Mouse (Mus musculus): ENCODE results near the gene Nlrp9c.
"Not testable (repeated sequence)": the region's sequence is repeated elsewhere in the genome, so short reads cannot be mapped to it uniquely, and the experiment has no call there.

The Nlrp9c gene

GRCm38 (mm10) chr7:26403600-26403999 is at the start of gene Nlrp9c:
Gene Nlrp9c, minus strand, starts transcription at chr7:26403700.
- Histone ChIP-seq H3K9me3 (ENCODE audit: low read length) (peaks cover 76% of the 10 kb centered on the region), H3K36me3 (ENCODE audit: insufficient read depth, low read length) (peaks cover 49% of the 10 kb centered on the region)
- H3K27me3 ChIP-seq (ENCODE audit: insufficient read depth, low read length); H3K4me3 ChIP-seq (replicated peaks; ENCODE audit: low read length); H3K4me1 ChIP-seq (replicated peaks; ENCODE audit: low read depth, low read length): not testable (repeated sequence)

GRCm38 (mm10) chr7:26434813-26435212 is 31.3 kb upstream of the Nlrp9c start, which contains the start of gene Nlrp4a:
Gene Nlrp4a, plus strand, starts transcription at chr7:26435113.
- H3K27me3 ChIP-seq (ENCODE audit: insufficient read depth, low read length): no peaks in the 10 kb centered on the region
- H3K4me1 ChIP-seq (replicated peaks; ENCODE audit: low read depth, low read length): peaks cover 13% of the 10 kb centered on the region
- peaks cover 8% of the 10 kb centered on the region for H3K9me3 ChIP-seq (ENCODE audit: low read length)
- H3K4me3 ChIP-seq (replicated peaks; ENCODE audit: low read length): no peak within 1 kb of the TSS
- TF ChIP-seq POU5F1 (IDR thresholded peaks at IDR 0.05; ENCODE audit: borderline replicate concordance, low read length): no peak
- TF ChIP-seq CTCF (conservative IDR thresholded peaks at IDR 0.05; ENCODE audit: low read length): no peak
- no peak for TF ChIP-seq NANOG (IDR thresholded peaks at IDR 0.05; ENCODE audit: borderline replicate concordance, low read length)
- H3K36me3 ChIP-seq (ENCODE audit: insufficient read depth, low read length): peaks cover 19% of the 10 kb centered on the region

GRCm38 (mm10) chr7:26391811-26392210 is 11.7 kb downstream of the Nlrp9c start:
- H3K9me3 ChIP-seq (ENCODE audit: low read length): peaks cover 35% of the 10 kb centered on the region
- not testable (repeated sequence) for H3K4me1 ChIP-seq (replicated peaks; ENCODE audit: low read depth, low read length); H3K27me3 ChIP-seq (ENCODE audit: insufficient read depth, low read length)
- peaks cover 46% of the 10 kb centered on the region for H3K36me3 ChIP-seq (ENCODE audit: insufficient read depth, low read length)
- peak overlapping the region; percentile 23; the same call in 1 of the 2 replicates for H3K4me3 ChIP-seq (replicated peaks; ENCODE audit: low read length)

- H3K36me3 ChIP-seq (ENCODE audit: insufficient read depth, low read length): peaks cover 39% of the 10 kb centered on the region
- not testable (repeated sequence) for H3K4me1 ChIP-seq (replicated peaks; ENCODE audit: low read depth, low read length); H3K27me3 ChIP-seq (ENCODE audit: insufficient read depth, low read length)
- peaks cover 35% of the 10 kb centered on the region for H3K9me3 ChIP-seq (ENCODE audit: low read length)
- peak; percentile 80 for TF ChIP-seq NANOG (IDR thresholded peaks at IDR 0.05; ENCODE audit: borderline replicate concordance, low read length)
- TF ChIP-seq POU5F1 (IDR thresholded peaks at IDR 0.05; ENCODE audit: borderline replicate concordance, low read length): peak; percentile 26; the same call in 1 of the 2 replicates
- H3K4me3 ChIP-seq (replicated peaks; ENCODE audit: low read length): peak overlapping the region; percentile 23
Observed at GRCm38 (mm10) chr7:26391137-26391536, 12.4 kb downstream of the Nlrp9c start.

GRCm38 (mm10) chr7:26386691-26387090 is 16.8 kb downstream of the Nlrp9c start:
- peaks cover 15% of the 10 kb centered on the region for H3K4me1 ChIP-seq (replicated peaks; ENCODE audit: low read depth, low read length)
- H3K27me3 ChIP-seq (ENCODE audit: insufficient read depth, low read length); H3K9me3 ChIP-seq (ENCODE audit: low read length); H3K36me3 ChIP-seq (ENCODE audit: insufficient read depth, low read length): not testable (repeated sequence)
- peak overlapping the region; percentile 78 for H3K4me3 ChIP-seq (replicated peaks; ENCODE audit: low read length)

- TF ChIP-seq NANOG (IDR thresholded peaks at IDR 0.05; ENCODE audit: borderline replicate concordance, low read length) (peak; percentile 94), CTCF (conservative IDR thresholded peaks at IDR 0.05; ENCODE audit: low read length) (no peak)
- Histone ChIP-seq H3K27me3 (ENCODE audit: insufficient read depth, low read length) (no peaks in the 10 kb centered on the region), H3K4me1 (replicated peaks; ENCODE audit: low read depth, low read length) (peaks cover 7% of the 10 kb centered on the region), H3K4me3 (replicated peaks; ENCODE audit: low read length) (no peak overlapping the region), H3K36me3 (ENCODE audit: insufficient read depth, low read length) (no peaks in the 10 kb centered on the region), H3K9me3 (ENCODE audit: low read length) (peaks cover 12% of the 10 kb centered on the region)
Observed at GRCm38 (mm10) chr7:26380807-26381206, 22.7 kb downstream of the Nlrp9c start.

GRCm38 (mm10) chr7:26373221-26373620 is 30.3 kb downstream of the Nlrp9c start:
- not testable (repeated sequence) for H3K4me3 ChIP-seq (replicated peaks; ENCODE audit: low read length); H3K36me3 ChIP-seq (ENCODE audit: insufficient read depth, low read length)

GRCm38 (mm10) chr7:26356719-26357118 is 46.8 kb downstream of the Nlrp9c start:
- H3K4me1 ChIP-seq (replicated peaks; ENCODE audit: low read depth, low read length); H3K27me3 ChIP-seq (ENCODE audit: insufficient read depth, low read length); H3K4me3 ChIP-seq (replicated peaks; ENCODE audit: low read length); H3K36me3 ChIP-seq (ENCODE audit: insufficient read depth, low read length): not testable (repeated sequence)
- peaks cover 59% of the 10 kb centered on the region for H3K9me3 ChIP-seq (ENCODE audit: low read length)

More at GRCm38 (mm10) chr7:26373221-26373620, 30.3 kb downstream of the Nlrp9c start:
- H3K27me3 ChIP-seq (ENCODE audit: insufficient read depth, low read length); H3K4me1 ChIP-seq (replicated peaks; ENCODE audit: low read depth, low read length): not testable (repeated sequence)
- H3K9me3 ChIP-seq (ENCODE audit: low read length): peaks cover 36% of the 10 kb centered on the region

GRCm38 (mm10) chr7:26352258-26352657 is 51.2 kb downstream of the Nlrp9c start:
- H3K9me3 ChIP-seq (ENCODE audit: low read length): peaks cover 41% of the 10 kb centered on the region
- H3K4me3 ChIP-seq (replicated peaks; ENCODE audit: low read length); H3K27me3 ChIP-seq (ENCODE audit: insufficient read depth, low read length); H3K4me1 ChIP-seq (replicated peaks; ENCODE audit: low read depth, low read length); H3K36me3 ChIP-seq (ENCODE audit: insufficient read depth, low read length): not testable (repeated sequence)

- peaks cover 52% of the 10 kb centered on the region for H3K9me3 ChIP-seq (ENCODE audit: low read length)
- not testable (repeated sequence) for H3K27me3 ChIP-seq (ENCODE audit: insufficient read depth, low read length); H3K36me3 ChIP-seq (ENCODE audit: insufficient read depth, low read length); H3K4me3 ChIP-seq (replicated peaks; ENCODE audit: low read length); H3K4me1 ChIP-seq (replicated peaks; ENCODE audit: low read depth, low read length)
Observed at GRCm38 (mm10) chr7:26350177-26350576, 53.3 kb downstream of the Nlrp9c start.

All from E14TG2a.4 (cell line).